Mouse (Mus musculus) frontal cortex, adult 2 months (tissue): ENCODE results near the gene Faap20. TPM values are rescaled to one million over a fixed set of nuclear protein-coding genes. Genes with fewer than 3 reads are reported as not detected.

ENCODE experiments used
- DNase-seq, 2 experiments: peaks; one replicate each; pipeline ENCODE4 v3.0.0; 2022; ENCODE audit warnings: low spot score in 1 of 2; ENCODE audit errors: extremely low spot score in 1 of 2
- polyA plus RNA-seq: library from polyadenylated mRNA; depleted of rRNA; stranded (reverse); fragments of >200 nt; gene quantifications from 2 replicates; pipeline ENCODE4 v1.2.3, GENCODE M21; 2012

Gene Faap20
- polyA plus RNA-seq, 1 experiment, result 42.9 TPM

DNA sequence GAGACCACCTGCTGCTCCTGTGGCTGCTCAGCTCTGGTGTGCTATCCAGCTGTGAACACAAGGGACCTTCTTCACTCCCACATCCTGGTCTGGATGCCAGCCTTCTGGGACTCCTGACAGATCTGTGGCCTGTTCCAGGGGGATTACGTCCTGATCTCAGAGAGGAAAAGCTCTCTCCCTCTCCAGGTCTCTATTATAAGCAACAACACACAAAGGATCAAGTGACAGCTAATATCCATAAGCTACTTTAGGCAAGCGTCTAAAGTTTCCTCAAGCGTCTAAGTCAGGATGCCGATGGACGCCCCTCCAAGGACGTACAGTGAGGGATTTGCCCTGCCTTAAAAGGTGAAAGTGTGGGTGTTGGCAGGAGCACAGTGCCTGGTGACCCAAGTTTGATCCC is 32.6 kb downstream of the Faap20 start:
- no peak for DNase-seq

GRCm38 (mm10) chr4:155283001-155283503 is 33.5 kb downstream of the Faap20 start:
- no peak for DNase-seq

- peak; percentile 49 to 62 for DNase-seq
These were observed 34.0 kb downstream of the Faap20 start for GRCm38 (mm10) chr4:155283585-155283984.

- DNase-seq, result no peak
These were observed 35.1 kb downstream of the Faap20 start for GRCm38 (mm10) chr4:155284521-155285379.

DNA sequence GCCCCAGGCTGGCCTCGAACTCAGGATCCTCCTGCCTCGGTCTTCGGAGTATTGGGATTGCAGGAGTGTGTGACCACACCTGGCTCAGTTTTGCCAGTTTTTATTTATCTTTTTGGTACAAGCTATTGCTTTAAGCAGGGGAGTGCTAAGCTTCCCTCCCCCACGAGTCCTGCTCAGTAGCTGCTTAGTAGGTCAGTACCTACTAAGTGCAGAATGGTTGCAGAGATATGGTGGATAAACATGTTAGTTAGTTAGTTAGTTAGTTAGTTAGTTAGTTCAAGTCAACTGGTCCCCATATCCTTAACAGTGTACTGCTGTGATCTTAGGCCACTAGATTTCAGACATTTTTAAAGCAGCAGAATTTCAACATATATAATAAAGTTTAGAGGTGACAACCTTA is 36.5 kb downstream of the Faap20 start:
- DNase-seq, result no peak

- DNase-seq, result no peak
These were observed 38.1 kb downstream of the Faap20 start for GRCm38 (mm10) chr4:155287713-155288112.

DNA sequence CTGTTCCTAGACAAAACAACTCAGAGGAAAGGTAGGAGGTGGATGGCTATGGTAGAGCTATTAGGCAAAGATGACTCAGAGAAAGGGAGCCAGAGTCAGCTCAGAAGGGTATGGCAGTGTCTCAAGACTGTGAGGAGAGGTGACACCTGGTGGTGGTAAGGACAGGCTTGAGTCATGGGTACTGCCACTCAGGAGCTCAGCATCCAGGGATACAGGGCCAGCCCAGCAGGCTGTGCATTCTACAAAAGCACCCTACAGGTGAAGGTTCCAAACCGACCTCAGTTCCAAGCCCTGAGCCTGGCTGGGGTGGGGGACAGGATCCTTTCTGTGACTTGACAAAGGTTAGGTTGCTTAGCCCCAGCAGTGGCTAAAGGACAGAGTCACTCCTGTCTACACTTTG is 39.0 kb downstream of the Faap20 start:
- DNase-seq, result no peak

DNA sequence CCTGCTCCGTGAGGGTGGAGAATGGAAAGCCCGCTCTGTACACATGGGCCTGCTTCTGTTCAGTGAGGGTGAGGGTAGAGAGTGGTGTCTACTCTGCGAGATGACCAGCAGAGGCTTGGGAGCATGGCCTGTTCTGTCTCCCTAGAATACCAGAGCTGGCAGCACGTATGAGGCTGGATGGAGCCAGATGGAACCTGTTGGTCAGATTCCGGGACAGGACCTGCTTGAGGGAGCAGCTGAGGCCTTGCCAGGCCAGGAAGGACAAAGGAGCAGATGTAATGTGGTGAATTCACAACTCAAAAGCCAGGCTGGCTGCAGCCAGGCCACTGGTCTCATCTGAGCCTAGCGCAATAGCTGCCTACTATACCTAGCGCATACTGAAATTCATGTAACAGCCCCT is 40.4 kb downstream of the Faap20 start:
- no peak for DNase-seq

GRCm38 (mm10) chr4:155292863-155293262 is 43.3 kb downstream of the Faap20 start:
- DNase-seq, result no peak

DNA sequence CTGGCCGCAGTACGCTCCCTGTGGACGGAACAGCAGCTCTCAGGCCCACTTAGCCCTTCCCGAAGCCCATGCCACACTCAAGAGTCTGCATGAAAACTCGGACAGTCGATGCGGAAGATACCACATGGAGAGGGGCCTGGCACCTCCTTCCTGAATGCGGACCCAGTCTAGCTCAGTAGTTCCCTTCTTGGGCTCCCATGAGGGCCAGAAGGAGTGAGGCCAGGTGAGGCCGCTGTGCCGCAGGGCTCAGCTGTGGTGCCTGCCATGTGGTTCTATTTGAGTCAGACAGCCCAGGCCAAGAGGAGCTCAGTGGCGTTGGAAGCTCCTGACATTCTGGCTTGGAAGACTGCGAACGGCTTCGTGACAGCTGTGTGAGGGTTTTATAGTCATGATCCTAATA is 44.8 kb downstream of the Faap20 start:
- no peak for DNase-seq

- DNase-seq, result no peak
These were observed 45.5 kb downstream of the Faap20 start for GRCm38 (mm10) chr4:155295026-155295590.

DNA sequence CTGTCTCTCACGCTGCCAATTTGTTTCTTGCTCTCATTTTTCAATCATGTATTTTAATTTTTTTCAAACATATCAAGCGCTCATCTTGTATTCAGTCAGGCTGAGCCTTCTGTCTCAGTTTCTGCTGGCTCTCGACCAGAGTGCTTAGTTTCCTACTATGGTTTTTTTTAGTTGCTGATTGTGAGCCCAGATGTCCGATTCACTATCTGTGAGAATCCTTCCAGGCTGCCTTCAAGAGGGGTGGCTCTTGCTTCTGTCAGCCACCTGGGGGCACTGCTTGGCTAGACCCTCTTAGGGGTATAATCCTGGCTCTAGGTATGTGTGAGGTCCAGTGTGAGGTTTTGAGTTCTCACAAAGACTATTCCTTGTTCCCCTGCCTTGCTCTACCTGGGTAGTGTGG is 46.4 kb downstream of the Faap20 start:
- DNase-seq, result peak; percentile 71 to 86

DNA sequence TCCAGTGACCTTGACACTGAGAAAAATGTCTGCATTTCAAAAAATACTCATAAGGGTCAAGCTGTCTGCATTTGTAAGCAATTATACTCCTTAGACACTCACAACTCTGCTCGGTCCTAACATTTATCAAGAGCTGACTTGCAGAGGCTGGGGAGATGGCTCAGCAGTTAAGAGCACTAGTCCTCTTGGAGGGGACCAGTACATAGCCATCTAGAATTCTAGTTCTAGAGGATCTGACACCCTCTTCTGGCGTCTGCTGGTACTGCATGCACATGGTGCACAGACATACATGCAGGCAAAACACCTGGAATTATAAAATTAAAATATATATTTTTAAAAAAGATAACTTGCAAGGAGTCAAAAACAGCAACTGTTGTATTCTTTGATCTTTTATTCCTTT is 47.5 kb downstream of the Faap20 start:
- no peak for DNase-seq

DNA sequence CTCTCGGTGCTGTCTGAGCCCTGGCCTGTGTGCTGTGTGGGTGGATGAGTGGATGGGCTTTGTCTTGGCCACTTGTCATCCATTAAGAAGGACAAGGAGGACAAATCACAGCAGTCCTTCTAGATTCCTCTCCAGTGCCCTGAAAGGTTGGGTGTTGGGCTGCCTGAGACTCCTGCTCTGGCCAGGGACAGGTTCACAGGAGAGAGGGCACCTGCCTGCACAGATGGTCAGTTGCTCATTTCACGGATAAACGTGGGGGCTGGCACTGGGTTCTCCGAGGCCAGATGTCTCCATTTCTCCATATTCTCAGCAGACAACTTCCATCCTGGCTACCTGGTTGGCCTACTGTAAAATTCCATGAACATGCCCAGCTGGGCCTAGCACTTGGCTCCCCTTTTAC is 49.2 kb downstream of the Faap20 start:
- DNase-seq, result no peak

- DNase-seq, result no peak
These were observed 51.0 kb downstream of the Faap20 start for GRCm38 (mm10) chr4:155300421-155301097.

DNA sequence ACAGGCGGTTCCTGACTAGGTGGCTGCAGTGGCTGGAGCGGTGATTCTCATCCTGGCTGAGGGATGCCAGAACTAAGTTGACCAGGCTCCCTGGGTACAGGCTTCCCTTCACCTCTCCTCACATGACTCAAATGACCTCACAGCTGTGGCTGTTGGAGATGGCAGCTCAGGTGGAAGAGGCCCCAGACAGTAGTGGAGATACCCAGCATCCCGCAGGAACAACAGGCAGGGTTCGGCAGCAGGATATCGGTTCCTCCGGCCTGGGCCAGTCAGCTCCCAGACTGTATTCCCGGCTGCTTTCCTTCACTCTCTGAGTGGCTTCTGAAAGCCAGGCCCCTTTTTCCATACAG is 51.5 kb downstream of the Faap20 start:
- DNase-seq, result no peak

DNA sequence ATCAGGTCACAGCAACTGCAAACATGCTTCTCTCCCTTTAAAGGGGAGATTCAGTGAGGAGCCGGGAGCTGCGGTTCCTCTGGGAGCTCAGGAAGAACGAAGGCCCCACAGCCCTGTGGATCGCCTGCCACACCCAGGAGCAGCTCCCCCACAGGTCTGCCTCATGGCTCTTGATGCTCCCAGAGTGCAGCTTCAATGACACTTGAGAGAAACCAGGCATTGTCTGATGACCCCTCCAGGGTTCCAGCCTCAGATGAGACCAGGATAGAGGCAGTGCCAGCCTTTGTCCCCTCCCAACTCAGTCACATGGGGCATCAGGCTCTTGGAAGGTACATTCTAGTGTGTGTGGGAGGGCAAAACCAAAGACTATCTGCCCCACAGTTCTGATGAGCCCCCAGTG is 52.4 kb downstream of the Faap20 start:
- DNase-seq, result no peak

DNA sequence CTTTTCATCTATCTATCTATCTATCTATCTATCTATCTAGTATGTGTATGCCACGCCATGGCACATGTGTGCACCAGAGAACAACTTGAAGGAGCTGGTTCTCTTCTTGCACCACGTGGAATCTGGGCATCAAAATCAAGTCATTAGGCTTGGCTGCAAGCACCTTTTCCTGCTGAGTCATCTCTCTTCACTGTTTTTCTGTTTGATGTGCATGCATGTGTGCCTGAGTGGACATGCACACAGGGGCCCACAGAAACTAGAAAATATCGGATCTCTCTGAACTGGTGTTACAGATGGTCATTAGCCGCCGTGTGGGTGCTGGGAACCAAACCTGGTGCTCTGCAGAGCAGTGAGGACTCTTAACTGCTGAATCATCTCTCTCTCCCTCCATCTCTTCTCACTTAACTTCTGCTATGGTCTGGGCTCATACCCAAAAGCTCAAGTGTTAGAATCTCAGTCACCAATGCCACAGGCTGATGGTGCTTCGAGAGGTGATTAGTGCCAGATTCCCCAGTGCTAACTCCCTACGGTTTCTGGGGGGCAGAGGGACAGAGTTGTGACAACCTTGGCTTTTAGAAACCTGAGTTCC is 55.0 kb downstream of the Faap20 start:
- no peak for DNase-seq

DNA sequence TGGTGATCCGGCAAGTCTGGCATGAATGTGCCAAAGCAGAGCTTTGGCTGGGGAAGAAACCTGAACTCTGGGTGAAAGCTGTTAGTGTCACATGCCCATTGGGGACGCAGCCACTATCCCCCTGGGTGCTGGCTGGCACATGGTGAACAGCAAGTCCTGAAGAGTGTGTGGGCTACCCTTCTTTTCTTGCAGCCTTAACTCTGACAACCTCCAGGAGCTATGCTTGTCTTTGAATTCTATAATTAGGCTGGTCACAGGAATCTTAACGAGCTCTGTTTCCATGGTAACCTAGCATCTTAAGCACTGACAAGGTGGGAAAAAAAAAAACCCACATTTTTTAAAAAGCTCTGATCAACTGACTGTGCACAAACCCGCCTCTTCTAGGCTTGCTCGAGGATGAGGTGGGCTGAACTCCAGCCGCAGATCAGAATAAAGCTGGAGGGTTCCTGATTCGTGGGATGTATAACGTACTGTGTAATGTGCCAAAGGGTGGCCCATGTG is 56.0 kb downstream of the Faap20 start:
- DNase-seq, result peak; percentile 82 to 85
